Mouse (Mus musculus) megakaryocyte progenitor cell, adult 5-6 weeks (primary cell): Measurements from ENCODE around the gene Fbxl20. TPM values are rescaled to one million over a fixed set of nuclear protein-coding genes. Genes with fewer than 3 reads are reported as not detected.

Experiments
- ATAC-seq: replicated peaks from 2 replicates; pipeline ENCODE4 v1.8.0; 2016; ENCODE audit warnings: mild to moderate bottlenecking, moderate TSS enrichment, inconsistent platforms; ENCODE audit not compliant: poor library complexity
- total RNA-seq, 2 experiments: library from RNA; stranded (forward) in 1 of 2; stranded (reverse) in 1 of 2; fragments of 157-497, 149-512 nt in 1 of 2; fragments of 200-1000 nt in 1 of 2; gene quantifications; 2 replicates each; pipeline versions ENCODE4 v1.2.3 to v1.2.4; 2015 to 2017

Fbxl20 gene
- total RNA-seq, 2 experiments from 2014 or later = 6.7 to 7.4 TPM

GRCm38 (mm10) chr11:98090583-98090982, 59.6 kb downstream of the Fbxl20 start:
- no peak for ATAC-seq

- peak; percentile 50; the same call in 1 of the 2 replicates for ATAC-seq
These were observed 62.0 kb downstream of the Fbxl20 start for GRCm38 (mm10) chr11:98088224-98088623.

- no peak for ATAC-seq
These were observed 63.6 kb downstream of the Fbxl20 start for GRCm38 (mm10) chr11:98086574-98086973.

GRCm38 (mm10) chr11:98086141-98086540, 64.1 kb downstream of the Fbxl20 start:
- no peak for ATAC-seq

GRCm38 (mm10) chr11:98082745-98083144, 67.5 kb downstream of the Fbxl20 start:
- ATAC-seq = no peak

- ATAC-seq = no peak
These were observed 69.8 kb downstream of the Fbxl20 start for GRCm38 (mm10) chr11:98080450-98080849.

- no peak for ATAC-seq
These were observed 73.1 kb downstream of the Fbxl20 start for GRCm38 (mm10) chr11:98077086-98077485.

- ATAC-seq = peak; percentile 85
These were observed 74.9 kb downstream of the Fbxl20 start for GRCm38 (mm10) chr11:98075195-98075808.

- ATAC-seq = no peak
These were observed 76.8 kb downstream of the Fbxl20 start for GRCm38 (mm10) chr11:98073442-98073841.

- no peak for ATAC-seq
These were observed 82.9 kb downstream of the Fbxl20 start for GRCm38 (mm10) chr11:98067255-98067654.

- ATAC-seq = no peak
These were observed 84.0 kb downstream of the Fbxl20 start for GRCm38 (mm10) chr11:98066201-98066600.

GRCm38 (mm10) chr11:98061904-98062562, 88.2 kb downstream of the Fbxl20 start:
- ATAC-seq = no peak

- no peak for ATAC-seq
These were observed 88.8 kb downstream of the Fbxl20 start for GRCm38 (mm10) chr11:98061441-98061840.

- no peak for ATAC-seq
These were observed 90.0 kb downstream of the Fbxl20 start for GRCm38 (mm10) chr11:98060104-98060692.

- ATAC-seq = no peak
These were observed 90.5 kb downstream of the Fbxl20 start for GRCm38 (mm10) chr11:98059662-98060061.

- ATAC-seq = peak; percentile 55
These were observed 92.2 kb downstream of the Fbxl20 start for GRCm38 (mm10) chr11:98057998-98058397.

- no peak for ATAC-seq
These were observed 92.7 kb downstream of the Fbxl20 start for GRCm38 (mm10) chr11:98057466-98057865.

GRCm38 (mm10) chr11:98052989-98053834, 97.0 kb downstream of the Fbxl20 start, which contains the start of gene Stac2:
TSS of gene Stac2 (minus strand) at chr11:98053462.
- peak; percentile 54; the same call in 1 of the 2 replicates for ATAC-seq

GRCm38 (mm10) chr11:98052129-98052988, 97.8 kb downstream of the Fbxl20 start:
- no peak for ATAC-seq

- ATAC-seq = peak; percentile 54
These were observed 98.5 kb downstream of the Fbxl20 start for GRCm38 (mm10) chr11:98051611-98052128.
